Mouse (Mus musculus): ENCODE results near the gene Lipe. TPM values are rescaled to one million over a fixed set of nuclear protein-coding genes. Genes with fewer than 3 reads are reported as not detected.
"Not testable (repeated sequence)": the region's sequence is repeated elsewhere in the genome, so short reads cannot be mapped to it uniquely, and the experiment has no call there.

Lipe gene
- polyA plus RNA-seq, 2 experiments = 3.5 to 10.4 TPM

DNA sequence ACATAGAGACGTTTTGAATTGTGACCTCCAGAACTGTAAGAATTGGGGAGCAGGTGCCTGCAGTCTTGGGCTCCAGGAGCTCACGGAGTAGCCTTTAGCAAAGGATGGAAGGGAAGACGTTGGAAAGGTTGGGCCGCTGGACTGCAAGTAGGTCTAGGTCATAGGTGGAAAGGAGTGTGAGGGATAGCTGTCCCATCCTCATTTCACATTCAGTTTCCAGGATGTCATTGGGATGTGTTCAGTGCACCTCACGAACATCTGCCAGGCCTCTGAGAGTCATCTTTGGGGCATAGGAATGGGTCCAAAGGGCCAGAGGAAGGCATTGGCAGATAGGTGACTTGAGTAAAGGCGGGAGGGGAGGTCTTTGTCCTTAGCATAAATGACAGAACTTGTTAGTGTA is 33.9 kb upstream of the Lipe start:
- no peak overlapping the region for H3K4me3 ChIP-seq (replicated peaks; ENCODE audit: low read length)
- no peak for ATAC-seq (ENCODE audit: low FRiP score, low read depth)
- DNase-seq (ENCODE audit: low spot score) = no peak
- H3K9me3 ChIP-seq (ENCODE audit: control insufficient read depth, low read length) = no peaks in the 10 kb centered on the region
- H3K9ac ChIP-seq (ENCODE audit: low read depth, low read length, severe bottlenecking) = no peak overlapping the region
- WGBS = 91% methylated on average over 6 of the region's 6 CpGs
- TF ChIP-seq POLR2A (IDR thresholded peaks at IDR 0.05; ENCODE audit: borderline replicate concordance, extremely low read depth, insufficient read depth, insufficient read length) = no peak
- H3K4me1 ChIP-seq (ENCODE audit: control insufficient read depth, insufficient read depth, low read length) = peaks cover 4% of the 10 kb centered on the region; the same call in 1 of the 2 replicates
- no peak overlapping the region for H3K4me2 ChIP-seq (replicated peaks; ENCODE audit: low read depth, low read length, severe bottlenecking)
- H3K27me3 ChIP-seq (ENCODE audit: control insufficient read depth, insufficient read depth, low read length) = no peaks in the 10 kb centered on the region
- no peaks in the 10 kb centered on the region for H3K36me3 ChIP-seq (ENCODE audit: control insufficient read depth, insufficient read depth, low read length)
- no peak overlapping the region for H3K27ac ChIP-seq (replicated peaks; ENCODE audit: low read depth, low read length)

- Histone ChIP-seq H3K9ac (ENCODE audit: low read depth, low read length, severe bottlenecking) (no peak overlapping the region), H3K4me1 (ENCODE audit: control insufficient read depth, insufficient read depth, low read length) (peaks cover 4% of the 10 kb centered on the region; the same call in 1 of the 2 replicates), H3K4me3 (replicated peaks; ENCODE audit: low read length) (no peak overlapping the region), H3K36me3 (ENCODE audit: control insufficient read depth, insufficient read depth, low read length) (no peaks in the 10 kb centered on the region), H3K27me3 (ENCODE audit: control insufficient read depth, insufficient read depth, low read length) (no peaks in the 10 kb centered on the region), H3K27ac (replicated peaks; ENCODE audit: low read depth, low read length) (no peak overlapping the region), H3K4me2 (replicated peaks; ENCODE audit: low read depth, low read length, severe bottlenecking) (no peak overlapping the region), H3K9me3 (ENCODE audit: control insufficient read depth, low read length) (no peaks in the 10 kb centered on the region)
- DNase-seq (ENCODE audit: low spot score) (no peak), ATAC-seq (ENCODE audit: low FRiP score, low read depth) (no peak)
- 84% methylated on average over 4 of the region's 4 CpGs for WGBS
- no peak for TF ChIP-seq POLR2A (IDR thresholded peaks at IDR 0.05; ENCODE audit: borderline replicate concordance, extremely low read depth, insufficient read depth, insufficient read length)
These were observed 31.6 kb upstream of the Lipe start for GRCm38 (mm10) chr7:25429886-25430784.

- H3K4me1 ChIP-seq (ENCODE audit: control insufficient read depth, insufficient read depth, low read length) = peaks cover 4% of the 10 kb centered on the region; the same call in 1 of the 2 replicates
- no peak for TF ChIP-seq POLR2A (IDR thresholded peaks at IDR 0.05; ENCODE audit: borderline replicate concordance, extremely low read depth, insufficient read depth, insufficient read length)
- H3K9me3 ChIP-seq (ENCODE audit: control insufficient read depth, low read length) = no peaks in the 10 kb centered on the region
- DNase-seq (ENCODE audit: low spot score) (no peak), ATAC-seq (ENCODE audit: low FRiP score, low read depth) (no peak)
- H3K4me2 ChIP-seq (replicated peaks; ENCODE audit: low read depth, low read length, severe bottlenecking) = no peak overlapping the region
- H3K36me3 ChIP-seq (ENCODE audit: control insufficient read depth, insufficient read depth, low read length) = no peaks in the 10 kb centered on the region
- no peak overlapping the region for H3K9ac ChIP-seq (ENCODE audit: low read depth, low read length, severe bottlenecking)
- H3K4me3 ChIP-seq (replicated peaks; ENCODE audit: low read length) = no peak overlapping the region
- H3K27ac ChIP-seq (replicated peaks; ENCODE audit: low read depth, low read length) = no peak overlapping the region
- H3K27me3 ChIP-seq (ENCODE audit: control insufficient read depth, insufficient read depth, low read length) = no peaks in the 10 kb centered on the region
- WGBS = 85% methylated on average over 3 of the region's 3 CpGs
These were observed 29.8 kb upstream of the Lipe start for GRCm38 (mm10) chr7:25428321-25428720.

- H3K27me3 ChIP-seq (ENCODE audit: control insufficient read depth, insufficient read depth, low read length) = no peaks in the 10 kb centered on the region; the same call in 1 of the 2 replicates
- H3K4me1 ChIP-seq (ENCODE audit: control insufficient read depth, insufficient read depth, low read length) = no peaks in the 10 kb centered on the region
- H3K4me2 ChIP-seq (replicated peaks; ENCODE audit: low read depth, low read length, severe bottlenecking) = no peak overlapping the region
- H3K4me3 ChIP-seq (replicated peaks; ENCODE audit: low read length) = no peak overlapping the region
- H3K9ac ChIP-seq (ENCODE audit: low read depth, low read length, severe bottlenecking) = no peak overlapping the region
- ATAC-seq (ENCODE audit: low FRiP score, low read depth) = no peak
- 82% methylated on average over 5 of the region's 5 CpGs for WGBS
- no peak for DNase-seq (ENCODE audit: low spot score)
- TF ChIP-seq POLR2A (IDR thresholded peaks at IDR 0.05; ENCODE audit: borderline replicate concordance, extremely low read depth, insufficient read depth, insufficient read length) = no peak
- H3K27ac ChIP-seq (replicated peaks; ENCODE audit: low read depth, low read length) = no peak overlapping the region
- no peaks in the 10 kb centered on the region for H3K9me3 ChIP-seq (ENCODE audit: control insufficient read depth, low read length)
- no peaks in the 10 kb centered on the region for H3K36me3 ChIP-seq (ENCODE audit: control insufficient read depth, insufficient read depth, low read length)
These were observed 28.6 kb upstream of the Lipe start for GRCm38 (mm10) chr7:25427144-25427543.

DNA sequence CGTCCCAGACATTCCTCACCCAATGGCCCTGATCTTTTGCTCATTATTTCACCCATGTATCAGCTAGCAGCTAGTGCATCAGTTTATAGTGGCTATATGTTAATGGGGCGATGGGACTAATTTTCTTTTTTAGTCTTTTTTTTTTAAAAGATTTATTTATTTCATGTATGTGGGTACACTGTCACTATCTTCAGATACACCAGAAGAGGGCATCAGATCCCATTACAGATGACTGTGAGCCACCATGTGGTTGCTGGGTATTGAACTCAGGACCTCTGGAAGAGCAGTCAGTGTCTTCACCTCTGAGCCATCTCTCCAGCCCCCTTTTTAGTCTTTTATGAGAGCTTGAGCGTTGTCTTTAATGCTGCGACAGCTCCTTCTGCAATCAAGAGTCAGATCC is 27.9 kb upstream of the Lipe start:
- not testable (repeated sequence) for H3K4me3 ChIP-seq (replicated peaks; ENCODE audit: low read length); H3K9ac ChIP-seq (ENCODE audit: low read depth, low read length, severe bottlenecking); ATAC-seq (ENCODE audit: low FRiP score, low read depth); H3K9me3 ChIP-seq (ENCODE audit: control insufficient read depth, low read length); DNase-seq (ENCODE audit: low spot score); H3K4me1 ChIP-seq (ENCODE audit: control insufficient read depth, insufficient read depth, low read length); H3K27me3 ChIP-seq (ENCODE audit: control insufficient read depth, insufficient read depth, low read length); H3K4me2 ChIP-seq (replicated peaks; ENCODE audit: low read depth, low read length, severe bottlenecking); H3K27ac ChIP-seq (replicated peaks; ENCODE audit: low read depth, low read length); H3K36me3 ChIP-seq (ENCODE audit: control insufficient read depth, insufficient read depth, low read length)
- WGBS = 87% methylated on average over 4 of the region's 4 CpGs

Data from limb, embryonic 14.5 days (tissue).